Mouse (Mus musculus): ENCODE results near the gene Spryd4. TPM values are rescaled to one million over a fixed set of nuclear protein-coding genes. Genes with fewer than 3 reads are reported as not detected.

Spryd4 gene
- polyA plus RNA-seq, 1 experiment from 2014 or later: 24.1 TPM

- no peak overlapping the region for H3K9ac ChIP-seq (replicated peaks)
- H3K27me3 ChIP-seq: no peaks in the 10 kb centered on the region
- 93% methylated on average over 4 of the region's 4 CpGs for WGBS
- H3K9me3 ChIP-seq: no peaks in the 10 kb centered on the region
- no peak for ATAC-seq (ENCODE audit: low FRiP score, low read depth)
- no peak overlapping the region for H3K27ac ChIP-seq (replicated peaks)
- H3K36me3 ChIP-seq: peaks cover 47% of the 10 kb centered on the region
- H3K4me3 ChIP-seq: no peak overlapping the region
- H3K4me1 ChIP-seq: peaks cover 13% of the 10 kb centered on the region; the same call in 1 of the 2 replicates
- no peak overlapping the region for H3K4me2 ChIP-seq (replicated peaks)
Observed at GRCm38 (mm10) chr10:128239140-128239539, 27.5 kb upstream of the Spryd4 start.

GRCm38 (mm10) chr10:128237807-128238480, 26.3 kb upstream of the Spryd4 start:
- no peak overlapping the region for H3K4me2 ChIP-seq (replicated peaks)
- WGBS: 84% methylated on average over 15 of the region's 15 CpGs
- H3K27me3 ChIP-seq: no peaks in the 10 kb centered on the region
- no peaks in the 10 kb centered on the region for H3K9me3 ChIP-seq
- peaks cover 17% of the 10 kb centered on the region for H3K4me1 ChIP-seq
- H3K4me3 ChIP-seq: no peak overlapping the region
- no peak overlapping the region for H3K27ac ChIP-seq (replicated peaks)
- no peak for ATAC-seq (ENCODE audit: low FRiP score, low read depth)
- peak overlapping the region; percentile 11; the same call in 1 of the 2 replicates for H3K9ac ChIP-seq (replicated peaks)
- H3K36me3 ChIP-seq: peaks cover 35% of the 10 kb centered on the region

GRCm38 (mm10) chr10:128236321-128236720, 24.7 kb upstream of the Spryd4 start:
- Histone ChIP-seq H3K9me3 (no peaks in the 10 kb centered on the region), H3K27ac (replicated peaks) (no peak overlapping the region), H3K4me1 (peaks cover 20% of the 10 kb centered on the region), H3K4me2 (replicated peaks) (no peak overlapping the region), H3K27me3 (no peaks in the 10 kb centered on the region), H3K4me3 (no peak overlapping the region), H3K36me3 (peaks cover 19% of the 10 kb centered on the region), H3K9ac (replicated peaks) (no peak overlapping the region)
- no peak for ATAC-seq (ENCODE audit: low FRiP score, low read depth)
- WGBS: 36% methylated on average over 4 of the region's 4 CpGs

- Histone ChIP-seq H3K27ac (replicated peaks) (peak overlapping the region; percentile 92), H3K4me2 (replicated peaks) (peak overlapping the region; percentile 57), H3K4me1 (peaks cover 20% of the 10 kb centered on the region), H3K36me3 (no peaks in the 10 kb centered on the region), H3K9me3 (no peaks in the 10 kb centered on the region), H3K9ac (replicated peaks) (peak overlapping the region; percentile 63), H3K27me3 (no peaks in the 10 kb centered on the region), H3K4me3 (peak overlapping the region; percentile 77)
- under 1% methylated on average over 14 of the region's 14 CpGs for WGBS
- ATAC-seq (ENCODE audit: low FRiP score, low read depth): peak; percentile 18
Observed at GRCm38 (mm10) chr10:128232420-128232985, 20.9 kb upstream of the Spryd4 start.

- Histone ChIP-seq H3K9ac (replicated peaks) (peak within 1 kb of the TSS; percentile 63), H3K36me3 (no peaks in the 10 kb centered on the region), H3K4me2 (replicated peaks) (peak within 1 kb of the TSS; percentile 57), H3K4me3 (peak within 1 kb of the TSS; percentile 77), H3K27me3 (no peaks in the 10 kb centered on the region), H3K4me1 (peaks cover 20% of the 10 kb centered on the region), H3K9me3 (no peaks in the 10 kb centered on the region), H3K27ac (replicated peaks) (peak within 1 kb of the TSS; percentile 92)
- ATAC-seq (ENCODE audit: low FRiP score, low read depth): peak; percentile 92
- under 1% methylated on average over 56 of the region's 58 CpGs for WGBS
Observed at GRCm38 (mm10) chr10:128231697-128232419, 20.3 kb upstream of the Spryd4 start, which contains the start of gene Timeless. Gene Timeless, plus strand, starts transcription at chr10:128232065.

- peak overlapping the region; percentile 77 for H3K4me3 ChIP-seq
- H3K4me1 ChIP-seq: peaks cover 17% of the 10 kb centered on the region
- H3K27me3 ChIP-seq: no peaks in the 10 kb centered on the region
- H3K4me2 ChIP-seq (replicated peaks): peak overlapping the region; percentile 57
- no peaks in the 10 kb centered on the region for H3K36me3 ChIP-seq
- peak overlapping the region; percentile 92; the same call in 1 of the 2 replicates for H3K27ac ChIP-seq (replicated peaks)
- no peak for ATAC-seq (ENCODE audit: low FRiP score, low read depth)
- WGBS: 13% methylated on average over 5 of the region's 5 CpGs
- H3K9ac ChIP-seq (replicated peaks): peak overlapping the region; percentile 63
- no peaks in the 10 kb centered on the region for H3K9me3 ChIP-seq
Observed at GRCm38 (mm10) chr10:128231146-128231545, 19.5 kb upstream of the Spryd4 start.

GRCm38 (mm10) chr10:128230582-128230981, 19.0 kb upstream of the Spryd4 start:
- no peak for ATAC-seq (ENCODE audit: low FRiP score, low read depth)
- no peak overlapping the region for H3K4me3 ChIP-seq
- 86% methylated on average over 12 of the region's 12 CpGs for WGBS
- H3K27ac ChIP-seq (replicated peaks): no peak overlapping the region
- H3K27me3 ChIP-seq: no peaks in the 10 kb centered on the region
- no peaks in the 10 kb centered on the region for H3K9me3 ChIP-seq
- no peaks in the 10 kb centered on the region for H3K36me3 ChIP-seq
- no peak overlapping the region for H3K9ac ChIP-seq (replicated peaks)
- H3K4me2 ChIP-seq (replicated peaks): no peak overlapping the region
- H3K4me1 ChIP-seq: peaks cover 19% of the 10 kb centered on the region

GRCm38 (mm10) chr10:128228009-128228408, 16.4 kb upstream of the Spryd4 start:
- no peak overlapping the region for H3K4me2 ChIP-seq (replicated peaks)
- H3K9me3 ChIP-seq: no peaks in the 10 kb centered on the region
- 93% methylated on average over 8 of the region's 8 CpGs for WGBS
- ATAC-seq (ENCODE audit: low FRiP score, low read depth): no peak
- no peaks in the 10 kb centered on the region for H3K27me3 ChIP-seq
- no peak overlapping the region for H3K9ac ChIP-seq (replicated peaks)
- peaks cover 22% of the 10 kb centered on the region for H3K4me1 ChIP-seq
- H3K27ac ChIP-seq (replicated peaks): no peak overlapping the region
- no peak overlapping the region for H3K4me3 ChIP-seq
- no peaks in the 10 kb centered on the region for H3K36me3 ChIP-seq

GRCm38 (mm10) chr10:128227592-128227991, 16.0 kb upstream of the Spryd4 start:
- Histone ChIP-seq H3K27ac (replicated peaks) (no peak overlapping the region), H3K36me3 (no peaks in the 10 kb centered on the region), H3K4me1 (peaks cover 19% of the 10 kb centered on the region), H3K27me3 (no peaks in the 10 kb centered on the region), H3K4me2 (replicated peaks) (no peak overlapping the region), H3K9ac (replicated peaks) (no peak overlapping the region), H3K9me3 (no peaks in the 10 kb centered on the region), H3K4me3 (no peak overlapping the region)
- 84% methylated on average over 9 of the region's 9 CpGs for WGBS
- no peak for ATAC-seq (ENCODE audit: low FRiP score, low read depth)

- Histone ChIP-seq H3K27me3 (no peaks in the 10 kb centered on the region), H3K4me1 (peaks cover 14% of the 10 kb centered on the region), H3K4me2 (replicated peaks) (no peak within 1 kb of the TSS), H3K27ac (replicated peaks) (no peak within 1 kb of the TSS), H3K9me3 (no peaks in the 10 kb centered on the region), H3K9ac (replicated peaks) (no peak within 1 kb of the TSS), H3K36me3 (no peaks in the 10 kb centered on the region), H3K4me3 (no peak within 1 kb of the TSS)
- WGBS: 32% methylated on average over 4 of the region's 4 CpGs
- ATAC-seq (ENCODE audit: low FRiP score, low read depth): no peak
Observed at GRCm38 (mm10) chr10:128225538-128225937, 13.9 kb upstream of the Spryd4 start, which contains the start of gene Mip. Gene Mip, plus strand, starts transcription at chr10:128225838.

- no peaks in the 10 kb centered on the region for H3K9me3 ChIP-seq
- H3K9ac ChIP-seq (replicated peaks): no peak overlapping the region
- ATAC-seq (ENCODE audit: low FRiP score, low read depth): no peak
- H3K4me2 ChIP-seq (replicated peaks): no peak overlapping the region
- WGBS: 39% methylated on average over 5 of the region's 5 CpGs
- peaks cover 14% of the 10 kb centered on the region for H3K4me1 ChIP-seq
- no peaks in the 10 kb centered on the region for H3K27me3 ChIP-seq
- no peak overlapping the region for H3K4me3 ChIP-seq
- no peaks in the 10 kb centered on the region for H3K36me3 ChIP-seq
- no peak overlapping the region for H3K27ac ChIP-seq (replicated peaks)
Observed at GRCm38 (mm10) chr10:128225064-128225463, 13.5 kb upstream of the Spryd4 start.

All from midbrain, embryonic 12.5 days (tissue).